Mouse (Mus musculus): ENCODE results near the gene Map3k21.

Map3k21 gene

GRCm38 (mm10) chr8:125971336-125971735 lies 61.1 kb downstream of the Map3k21 start:
- no peak for DNase-seq (ENCODE audit: low read depth)

DNA sequence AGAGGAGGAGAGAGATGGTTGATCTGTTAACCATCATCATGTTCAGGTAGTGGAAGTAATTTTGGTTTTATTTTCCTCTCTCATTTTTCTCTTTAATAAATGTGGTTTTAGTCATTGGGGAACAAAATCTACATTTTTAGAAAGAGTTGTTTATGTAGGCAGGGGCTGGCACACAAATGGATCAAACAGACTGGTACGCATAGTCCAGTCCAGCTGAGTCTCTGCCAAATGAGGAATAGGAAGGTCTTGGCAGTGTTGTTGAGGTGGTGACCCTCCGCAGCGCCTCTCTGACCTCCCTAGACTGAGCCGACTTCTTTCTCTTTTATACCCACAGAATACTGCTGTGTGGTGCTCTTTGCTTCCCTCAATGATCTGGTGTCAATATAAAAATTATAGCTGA lies 65.7 kb downstream of the Map3k21 start:
- no peak for DNase-seq (ENCODE audit: low read depth)

DNA sequence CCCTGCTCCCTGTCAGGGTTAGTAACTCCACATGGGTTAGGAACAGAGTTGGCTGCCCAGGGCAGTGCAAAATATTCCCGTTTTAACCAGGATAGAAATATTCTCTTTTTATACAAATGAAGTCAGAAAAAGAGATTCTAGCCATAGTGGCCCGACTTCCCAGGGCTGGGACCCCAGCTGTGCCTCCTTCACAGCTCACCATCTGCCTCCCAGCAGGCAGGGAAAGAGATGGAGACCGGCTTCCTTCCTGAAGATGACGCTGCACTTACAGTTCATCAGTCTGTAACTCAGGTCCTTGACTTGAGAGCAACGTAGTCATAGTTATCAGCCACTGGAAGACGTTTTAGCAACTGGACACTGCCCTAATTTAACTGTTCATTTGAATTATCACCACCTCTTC lies 70.6 kb downstream of the Map3k21 start:
- DNase-seq (ENCODE audit: low read depth) = no peak

- no peak for DNase-seq (ENCODE audit: low read depth)
Measured at GRCm38 (mm10) chr8:125983515-125983914, 73.3 kb downstream of the Map3k21 start.

DNA sequence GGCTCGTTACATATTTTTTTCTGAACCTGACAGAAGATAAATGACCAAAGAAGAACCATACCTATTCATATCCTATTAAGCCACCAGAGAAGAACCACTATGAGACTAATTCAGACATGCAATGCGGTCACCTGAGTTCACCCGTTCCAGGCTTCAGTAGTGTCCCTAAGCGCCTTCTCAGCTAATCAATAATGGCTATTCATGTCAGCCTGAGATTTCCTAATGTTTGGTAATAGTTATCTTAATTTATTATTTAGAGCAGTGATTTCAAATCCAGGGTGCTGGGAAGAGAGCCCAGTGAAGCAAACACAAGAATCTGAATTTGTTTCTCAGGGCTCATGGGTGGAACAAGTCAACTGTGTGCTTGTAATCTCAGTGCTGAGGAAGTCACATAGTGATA lies 73.9 kb downstream of the Map3k21 start:
- DNase-seq (ENCODE audit: low read depth) = no peak

DNA sequence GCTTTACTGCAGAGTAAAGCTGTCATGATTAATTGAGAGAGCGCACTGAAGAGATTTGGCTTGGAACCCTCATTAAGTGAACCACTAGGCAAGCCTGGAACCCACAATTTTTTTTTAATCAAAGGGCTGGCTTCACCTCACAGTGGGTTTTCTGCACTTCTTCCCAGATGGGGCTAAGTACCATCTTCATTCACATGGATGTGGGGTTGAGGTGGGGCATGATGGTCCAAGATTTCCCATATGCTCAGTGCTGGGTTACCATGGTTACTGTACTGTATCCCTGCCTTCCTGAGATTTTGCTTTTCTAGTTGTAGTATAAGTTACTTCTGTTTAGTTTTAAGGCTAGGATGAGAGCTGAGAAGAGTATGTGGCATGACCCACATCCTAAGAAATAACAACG lies 75.1 kb downstream of the Map3k21 start:
- no peak for DNase-seq (ENCODE audit: low read depth)

DNA sequence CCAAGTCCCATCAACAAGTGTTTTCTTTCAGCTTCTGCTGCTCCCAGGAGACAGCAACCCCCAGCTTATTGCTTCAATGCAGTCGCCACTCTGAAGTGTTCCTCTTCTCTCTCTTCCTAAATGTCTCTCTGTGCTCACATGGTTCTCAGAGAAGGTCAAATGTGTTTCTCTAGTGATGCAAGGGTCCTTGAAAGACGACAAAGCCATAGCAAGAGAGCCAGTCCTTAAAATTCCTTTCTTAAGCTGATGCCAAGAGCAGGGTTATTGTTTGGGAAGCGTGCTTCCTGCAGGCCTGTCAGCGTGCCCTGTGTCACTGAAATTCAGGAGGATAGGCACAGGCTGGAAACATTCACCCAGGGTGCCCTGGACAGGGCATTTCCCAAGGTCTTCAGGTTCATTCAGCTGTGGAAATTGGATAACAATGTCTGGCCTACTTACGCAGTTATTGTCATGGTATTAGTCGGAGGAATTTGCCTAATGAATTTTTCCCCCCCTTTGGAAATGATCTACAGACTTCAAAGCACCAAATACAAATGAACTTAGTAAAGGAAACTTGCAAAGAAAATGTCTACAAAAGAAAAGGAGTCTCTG lies 76.8 kb downstream of the Map3k21 start:
- no peak for DNase-seq (ENCODE audit: low read depth)

DNA sequence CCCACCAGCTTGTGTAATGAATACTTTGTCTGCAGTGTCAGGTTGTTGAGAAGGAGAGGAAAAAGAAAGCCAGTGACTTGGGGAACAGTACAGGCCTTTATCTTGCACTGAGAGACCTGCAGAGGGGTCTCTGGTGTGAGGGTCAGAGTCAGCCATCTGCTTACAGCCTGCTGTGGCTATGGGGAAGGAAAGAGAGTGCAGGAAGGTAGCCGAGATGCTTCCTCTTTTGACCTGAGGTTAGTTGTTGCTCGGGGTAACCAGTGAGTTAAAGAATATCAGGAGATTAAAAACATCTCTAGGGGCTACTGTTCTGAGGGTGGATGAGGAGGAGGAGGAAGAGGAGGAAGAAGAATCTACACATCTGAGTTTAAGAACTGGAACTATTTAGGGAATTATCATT lies 77.7 kb downstream of the Map3k21 start:
- no peak for DNase-seq (ENCODE audit: low read depth)

DNA sequence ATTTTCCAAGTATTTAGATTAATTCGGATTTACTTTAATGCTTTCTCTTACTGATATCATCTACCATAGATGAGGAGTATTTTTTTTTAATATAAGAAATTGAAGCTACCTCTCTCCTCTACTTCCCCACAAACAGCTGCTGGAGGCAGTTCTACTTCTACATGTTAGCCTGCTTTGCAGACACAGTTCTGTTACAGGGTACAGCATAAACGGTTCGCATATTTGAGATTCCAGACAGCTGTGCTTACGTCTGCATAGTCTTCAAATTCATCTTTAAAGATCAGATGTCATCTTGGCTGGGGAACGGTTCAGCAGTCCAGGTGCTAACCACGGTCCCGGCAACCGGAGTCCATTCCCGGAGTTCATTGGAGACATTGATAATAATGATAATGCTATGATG lies 83.4 kb downstream of the Map3k21 start:
- DNase-seq (ENCODE audit: low read depth) = no peak

DNA sequence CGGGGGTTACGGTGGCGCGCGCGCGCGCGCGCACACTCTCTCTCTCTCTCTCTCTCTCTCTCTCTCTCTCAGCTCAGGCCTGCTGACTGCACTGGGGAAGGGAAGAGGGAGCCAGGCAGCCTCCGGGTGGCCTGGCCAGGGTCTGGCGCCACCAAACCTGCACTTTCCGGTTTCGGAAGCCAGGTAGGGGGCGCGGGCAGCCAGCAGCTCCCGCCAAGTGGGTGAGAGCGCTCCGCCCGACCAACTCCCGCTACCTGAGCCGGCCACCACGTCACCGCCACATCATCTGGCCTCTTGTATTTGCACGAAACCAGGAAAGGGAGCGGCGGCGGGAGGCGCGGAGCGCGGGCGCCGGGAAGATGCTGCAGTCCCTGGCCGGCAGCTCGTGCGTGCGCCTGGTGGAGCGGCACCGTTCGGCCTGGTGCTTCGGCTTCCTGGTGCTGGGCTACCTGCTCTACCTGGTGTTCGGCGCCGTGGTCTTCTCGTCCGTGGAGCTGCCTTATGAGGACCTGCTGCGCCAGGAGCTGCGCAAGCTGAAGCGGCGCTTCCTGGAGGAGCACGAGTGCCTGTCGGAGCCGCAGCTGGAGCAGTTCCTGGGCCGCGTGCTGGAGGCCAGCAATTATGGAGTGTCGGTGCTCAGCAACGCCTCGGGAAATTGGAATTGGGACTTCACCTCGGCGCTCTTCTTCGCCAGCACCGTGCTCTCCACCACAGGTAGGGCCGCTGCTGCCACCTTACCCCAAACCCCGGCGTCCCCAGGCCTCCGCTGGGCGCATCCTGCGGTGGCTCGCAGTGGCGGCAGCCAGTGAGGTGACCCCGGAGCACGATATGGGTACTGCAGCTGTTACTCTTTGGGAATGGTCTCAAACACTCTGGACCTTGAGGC lies 85.1 kb downstream of the Map3k21 start, which contains the start of gene Kcnk1:
Gene Kcnk1, plus strand, starts transcription at position 70 of the 886 bp plus-strand sequence.
- no peak for DNase-seq (ENCODE audit: low read depth)

DNA sequence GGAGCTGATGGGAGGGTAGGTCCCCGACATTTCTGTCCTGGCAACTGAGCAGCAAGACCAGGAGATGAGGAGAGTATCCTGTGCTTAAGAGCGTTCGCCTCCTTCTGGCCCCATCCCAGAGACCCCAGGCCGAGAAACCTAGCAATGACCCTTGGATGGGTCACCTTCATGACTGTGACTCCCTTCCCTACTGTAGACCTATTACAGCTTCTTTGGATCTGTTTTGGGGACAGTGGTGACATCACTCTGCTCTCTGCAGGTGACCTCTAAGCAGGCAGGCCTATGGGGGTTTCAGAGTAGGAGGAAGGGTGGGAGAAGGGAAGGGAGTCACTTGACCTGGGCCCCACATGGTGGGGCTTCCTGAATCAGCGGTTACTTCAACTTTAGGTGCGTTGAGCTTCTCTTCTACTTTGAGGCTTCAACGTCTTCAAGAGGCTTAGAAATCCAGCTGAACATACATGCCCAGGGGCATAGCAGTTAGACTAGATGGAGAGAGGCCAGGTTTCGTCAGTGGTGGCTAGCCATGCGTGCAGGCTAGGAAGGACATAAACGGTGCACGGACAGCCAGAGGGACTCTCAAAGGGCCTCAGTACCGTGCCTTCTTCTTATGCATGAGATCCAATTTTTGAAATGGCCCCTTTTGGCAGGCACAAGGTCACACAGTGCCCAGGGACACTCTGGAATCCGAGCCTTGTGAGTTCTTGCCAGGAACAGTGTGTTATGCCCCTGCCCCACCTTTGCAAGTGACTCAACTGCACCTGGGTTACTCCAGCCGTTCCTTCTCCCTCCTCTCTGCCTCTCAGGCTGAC lies 86.0 kb downstream of the Map3k21 start:
- no peak for DNase-seq (ENCODE audit: low read depth)

DNA sequence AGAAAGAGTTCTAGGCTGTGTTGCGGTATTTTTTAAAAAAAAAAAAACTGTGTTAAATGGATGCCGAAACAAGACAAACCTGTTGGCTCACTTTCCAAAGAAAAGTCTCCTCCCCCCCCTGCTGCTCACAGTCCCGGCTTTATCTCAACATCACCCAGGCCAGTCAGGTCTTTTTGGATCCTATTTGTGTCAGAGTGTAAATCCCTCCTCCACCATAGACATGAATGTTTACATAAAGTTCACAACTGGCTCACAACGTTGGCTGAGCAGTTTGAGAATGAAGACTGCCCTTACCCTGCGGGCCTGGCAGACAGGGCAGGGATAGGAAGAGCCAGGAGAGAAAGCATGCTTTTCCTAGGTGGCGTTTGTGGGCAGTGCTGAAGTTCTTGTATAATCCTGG lies 86.7 kb downstream of the Map3k21 start:
- DNase-seq (ENCODE audit: low read depth) = no peak

All from fibroblast of lung, adult 2 months (primary cell).